Mouse (Mus musculus) frontal cortex, adult 2 months (tissue): ENCODE results near the gene Rasgef1a. TPM values are rescaled to one million over a fixed set of nuclear protein-coding genes. Genes with fewer than 3 reads are reported as not detected.
A peak's percentile ranks its signal among the peaks of the same experiment; 100 is the strongest.

Experiments
- DNase-seq, 2 experiments: peaks; one replicate each; pipeline ENCODE4 v3.0.0; 2022; ENCODE audit warnings: low spot score in 1 of 2; ENCODE audit errors: extremely low spot score in 1 of 2
- polyA plus RNA-seq: library from polyadenylated mRNA; depleted of rRNA; stranded (reverse); fragments of >200 nt; gene quantifications from 2 replicates; pipeline ENCODE4 v1.2.3, GENCODE M21; 2012

Gene Rasgef1a
- polyA plus RNA-seq, 1 experiment = 164 TPM

DNA sequence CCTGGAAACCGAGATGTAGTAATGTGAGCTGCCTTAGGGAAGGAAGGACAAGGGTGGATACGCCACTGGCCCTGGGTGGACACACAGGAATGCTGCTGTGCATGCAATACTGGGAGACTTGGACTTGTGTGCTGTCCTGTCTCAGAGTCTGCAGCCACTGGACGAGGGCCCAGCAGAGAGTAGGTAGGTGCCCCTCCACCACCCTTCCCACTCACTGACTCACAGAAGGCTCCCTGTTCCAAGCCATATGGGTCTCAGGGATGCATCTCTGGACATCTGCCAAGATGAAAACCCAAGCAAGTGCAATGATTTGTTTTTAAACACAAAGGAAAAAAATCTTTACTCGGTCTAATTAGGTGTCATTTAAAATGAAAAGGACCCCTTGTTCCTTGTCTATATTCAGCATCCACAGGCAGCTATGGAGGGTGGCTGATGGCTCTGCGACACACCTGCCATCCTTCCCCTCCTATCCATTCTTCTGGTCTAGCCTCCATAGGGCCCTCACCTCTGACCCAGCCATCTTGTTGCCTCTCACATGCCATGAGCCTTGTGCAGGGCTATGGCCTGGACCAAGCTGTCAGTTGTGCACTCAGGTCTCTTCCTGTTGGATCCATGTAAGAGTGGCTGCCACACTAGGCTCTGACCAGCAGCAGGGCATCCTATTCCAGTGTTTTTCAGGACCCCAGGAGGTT is 59.2 kb downstream of the Rasgef1a start:
- DNase-seq = peak; percentile 67 to 84

DNA sequence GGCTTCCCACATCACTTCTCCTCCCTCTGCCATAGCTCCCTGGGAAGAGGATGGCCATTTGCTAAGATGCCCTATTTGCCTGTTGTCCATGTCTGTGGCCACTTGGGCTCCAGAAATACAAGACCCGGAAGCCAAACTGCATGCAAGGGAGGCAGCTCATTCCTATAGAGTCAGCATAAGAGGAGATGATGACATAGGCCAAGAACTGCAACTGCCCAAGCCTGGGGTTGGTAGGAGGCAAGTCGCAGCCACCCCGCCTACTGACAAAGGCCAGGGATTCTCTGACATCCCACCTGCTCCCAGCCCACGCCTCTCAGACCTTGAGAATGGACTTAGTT is 59.7 kb downstream of the Rasgef1a start:
- DNase-seq = no peak

DNA sequence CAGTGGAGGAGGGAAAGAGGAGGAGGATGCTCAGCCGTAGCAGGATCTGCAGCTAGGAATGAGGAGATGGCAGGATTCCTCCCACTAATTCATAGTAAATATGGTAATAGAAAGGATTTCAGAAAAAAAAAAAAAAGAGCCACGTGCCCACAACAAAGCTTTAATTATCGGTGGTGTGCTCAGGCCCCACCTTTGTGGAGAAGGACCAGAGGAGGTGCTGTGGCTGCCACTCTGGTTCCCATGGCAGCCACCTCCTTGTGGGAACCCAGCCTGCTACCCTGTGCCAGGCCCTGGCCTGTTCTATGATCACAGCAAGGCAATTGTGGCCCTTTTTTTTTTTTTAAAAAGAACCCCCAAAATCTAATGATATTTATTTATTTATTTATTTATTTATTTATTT is 60.2 kb downstream of the Rasgef1a start:
- DNase-seq = no peak

DNA sequence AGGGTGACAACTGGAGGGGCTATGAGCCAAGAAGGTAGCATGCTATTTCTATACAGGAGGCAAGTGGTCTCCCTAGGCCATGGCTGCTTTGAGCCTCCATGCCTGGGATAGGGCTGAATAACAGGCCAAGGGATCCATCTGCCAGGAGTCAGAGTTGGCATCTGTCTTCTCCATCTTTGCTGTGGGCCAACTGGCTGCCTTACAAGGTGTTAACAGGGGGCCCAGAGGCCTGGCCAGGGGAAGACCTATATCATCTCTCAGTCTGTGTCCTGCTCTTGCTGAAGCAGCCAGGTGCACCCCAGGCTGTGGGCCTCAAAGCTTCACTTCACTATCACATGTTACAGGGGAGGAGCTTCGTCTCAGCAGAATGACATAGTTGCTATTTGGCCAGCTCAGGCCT is 60.9 kb downstream of the Rasgef1a start:
- DNase-seq = no peak

DNA sequence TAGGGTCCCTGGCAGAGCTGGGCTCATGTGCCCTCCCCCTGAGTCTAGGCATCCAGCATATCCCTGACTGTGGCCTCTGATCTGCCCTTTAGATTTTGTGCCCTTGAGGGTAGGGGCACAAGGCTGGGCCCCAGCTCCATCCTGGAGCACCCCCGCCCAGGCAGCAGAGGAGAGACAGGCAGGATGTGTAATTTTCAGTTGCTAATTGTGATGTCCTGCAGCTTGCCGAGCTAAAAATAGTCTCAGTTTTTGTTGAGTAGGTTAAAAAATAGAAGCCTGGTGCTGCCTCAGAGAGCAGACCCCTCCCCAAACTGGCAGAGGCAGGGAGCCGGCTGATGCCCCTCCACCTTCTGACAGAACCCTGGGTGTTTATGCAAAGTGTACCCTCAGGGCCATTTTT is 62.9 kb downstream of the Rasgef1a start:
- DNase-seq = no peak

DNA sequence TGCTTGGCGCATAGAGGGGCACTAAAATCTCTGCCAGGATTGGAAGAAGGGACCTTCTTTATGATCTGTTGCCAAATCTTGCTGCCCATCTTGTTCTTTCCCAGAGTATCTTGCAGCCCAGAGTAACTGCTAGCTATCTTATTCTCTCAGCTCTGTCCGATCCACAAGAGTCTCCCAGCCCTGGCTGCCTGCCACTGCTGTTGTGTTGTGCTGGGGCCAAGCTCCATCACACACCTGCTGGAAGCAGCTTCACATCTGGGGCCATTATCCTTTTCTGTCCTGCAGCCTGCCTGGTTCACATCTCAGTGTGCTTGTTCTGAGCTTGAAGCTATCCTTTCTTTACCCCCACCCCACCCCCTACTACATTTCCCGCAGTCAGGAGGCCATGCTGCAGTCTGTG is 65.0 kb downstream of the Rasgef1a start:
- DNase-seq = no peak

DNA sequence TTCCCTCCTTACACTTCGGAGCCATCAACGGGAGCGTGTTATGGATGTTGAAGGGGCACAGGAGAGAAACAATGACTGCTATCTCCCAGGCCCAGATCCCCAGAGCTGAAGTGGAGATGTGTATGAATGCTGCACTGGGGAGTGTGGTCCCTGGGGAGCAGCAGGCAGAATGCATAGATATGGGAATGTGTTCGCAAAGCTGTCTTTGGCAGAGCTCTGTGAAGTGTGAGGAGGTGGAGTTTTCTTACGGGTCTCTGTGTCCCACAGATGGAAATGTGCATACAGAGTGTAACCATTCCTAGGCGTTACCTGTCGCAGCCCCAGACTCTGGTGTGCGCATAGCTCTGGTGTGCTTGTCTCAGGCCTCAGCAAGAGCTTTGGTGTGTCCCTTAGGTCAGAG is 65.5 kb downstream of the Rasgef1a start:
- DNase-seq = no peak

DNA sequence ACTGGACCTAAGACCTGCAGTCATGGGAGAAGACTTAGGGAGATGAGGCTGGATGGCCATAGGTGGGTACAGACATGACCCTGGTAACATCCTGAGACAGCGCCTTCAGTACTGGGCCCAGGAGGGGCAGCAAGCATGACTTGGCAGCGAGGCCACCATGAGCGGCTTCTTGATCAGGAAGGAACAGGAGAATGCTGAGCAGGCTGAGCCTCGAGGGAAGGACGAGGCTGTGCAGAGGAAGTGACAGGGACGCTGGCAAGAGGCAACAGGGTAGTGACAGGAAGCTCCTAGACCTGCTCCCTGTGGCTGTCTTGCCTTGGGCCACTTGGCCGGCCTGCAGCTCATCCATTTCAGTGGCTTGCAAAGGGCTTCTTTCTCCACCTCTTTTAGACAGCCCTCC is 66.2 kb downstream of the Rasgef1a start:
- no peak for DNase-seq

DNA sequence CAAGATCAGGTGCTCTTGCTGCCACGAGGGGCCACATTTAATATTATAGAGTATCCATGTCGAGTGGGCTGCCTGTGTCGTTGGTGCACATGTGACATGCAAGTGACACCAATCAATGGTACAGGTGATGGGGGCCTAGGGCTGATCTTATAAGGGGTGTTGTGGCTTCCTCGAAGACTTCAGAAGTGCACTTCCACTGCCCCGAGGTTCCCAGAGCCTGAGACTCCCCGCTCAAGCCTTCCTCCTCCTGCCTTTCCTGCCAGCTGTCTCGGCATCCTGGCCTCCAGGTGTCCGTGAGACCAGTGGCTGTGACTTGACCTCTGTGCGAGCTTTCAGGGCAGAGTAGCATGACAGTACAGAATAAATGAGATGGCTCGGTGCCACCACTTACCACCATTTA is 67.5 kb downstream of the Rasgef1a start:
- no peak for DNase-seq

DNA sequence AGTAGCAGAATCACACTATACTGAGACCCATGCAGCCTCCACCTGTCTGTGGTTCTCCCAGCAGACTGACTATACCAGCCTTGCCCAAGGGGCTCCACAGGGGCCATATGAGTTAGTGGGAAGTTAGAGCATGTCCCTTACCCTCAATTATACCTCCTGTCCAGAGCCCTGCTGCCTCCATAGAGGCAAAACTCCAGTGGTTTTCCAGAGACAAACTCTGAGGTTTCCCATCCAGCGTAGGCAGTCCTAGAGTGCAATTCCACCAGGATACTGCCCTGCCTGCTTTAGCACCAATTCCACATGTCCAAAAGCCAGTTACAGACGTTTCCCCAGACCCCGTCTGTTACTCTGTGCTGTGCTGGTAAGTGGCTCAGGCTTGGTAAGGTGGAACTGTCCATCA is 68.1 kb downstream of the Rasgef1a start:
- DNase-seq = no peak

DNA sequence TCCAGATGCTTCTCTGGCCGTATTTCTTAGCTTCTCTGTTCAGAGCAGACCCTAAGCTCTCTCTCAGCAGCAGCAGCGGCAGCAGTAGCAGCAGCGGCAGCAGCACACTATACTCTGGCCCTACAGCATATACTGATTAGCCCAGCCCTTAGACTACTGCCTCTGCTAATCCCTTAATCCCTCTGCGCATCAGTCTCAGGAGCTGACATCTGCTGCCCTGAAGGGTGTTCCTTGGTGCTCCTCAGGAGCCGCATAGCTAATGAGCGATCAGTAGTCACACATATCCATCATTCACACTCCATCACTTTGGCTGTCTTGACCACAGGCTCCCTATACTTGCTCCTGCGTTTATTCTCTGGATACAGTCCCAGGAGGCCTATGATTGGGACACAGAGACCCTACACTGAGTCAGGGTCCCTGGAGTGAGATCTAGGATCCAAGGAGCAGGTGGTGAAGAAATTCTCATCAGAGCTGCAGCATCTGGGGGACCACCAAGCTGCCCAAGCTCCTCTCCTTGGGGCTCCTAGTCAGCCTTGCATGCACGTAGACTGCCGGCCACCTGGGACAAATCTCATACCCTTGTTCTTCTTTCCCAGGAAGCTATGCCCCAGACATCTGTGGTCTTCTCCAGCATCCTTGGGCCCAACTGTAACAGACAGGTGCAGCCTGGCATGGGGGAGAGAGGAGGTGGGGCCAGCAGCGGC is 68.7 kb downstream of the Rasgef1a start:
- DNase-seq = no peak

DNA sequence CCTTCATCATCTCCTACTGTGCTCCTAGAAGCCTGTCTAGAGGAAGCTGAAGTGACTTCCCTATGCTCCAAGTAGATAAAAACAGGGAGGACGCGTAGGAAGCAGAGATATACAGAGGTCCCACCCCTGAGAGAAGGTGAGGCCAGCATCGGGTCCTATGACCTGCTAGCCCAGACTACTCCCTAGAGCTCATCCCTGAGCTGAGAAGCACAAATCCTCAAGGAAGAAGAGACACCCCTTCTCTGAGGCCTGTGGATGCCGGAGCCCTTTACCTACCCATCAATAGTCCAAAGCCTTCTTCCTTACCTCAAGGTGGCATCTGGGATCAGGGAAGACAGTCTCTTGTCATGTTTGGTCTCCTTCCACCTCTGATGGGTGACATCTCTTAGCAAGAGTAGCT is 69.5 kb downstream of the Rasgef1a start:
- DNase-seq = no peak

DNA sequence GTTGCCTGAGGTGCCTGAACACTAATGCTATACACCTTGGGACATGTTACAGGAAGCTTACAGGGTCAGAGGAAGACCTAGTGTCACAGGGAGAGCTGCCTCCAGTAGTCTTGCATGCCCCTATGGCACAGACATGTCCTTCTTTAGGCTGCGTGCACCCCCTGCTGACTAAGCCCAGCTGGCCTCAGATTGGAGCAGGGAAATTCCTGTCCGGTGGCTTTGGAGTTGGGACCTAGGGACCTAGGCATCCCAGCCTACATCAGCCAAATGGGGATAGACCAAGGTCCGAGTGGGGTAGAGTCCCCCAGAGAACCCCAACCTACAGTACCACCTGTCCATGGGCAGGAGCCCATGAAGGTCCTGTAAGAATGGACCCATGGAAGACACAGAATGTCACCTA is 71.1 kb downstream of the Rasgef1a start:
- DNase-seq = no peak

DNA sequence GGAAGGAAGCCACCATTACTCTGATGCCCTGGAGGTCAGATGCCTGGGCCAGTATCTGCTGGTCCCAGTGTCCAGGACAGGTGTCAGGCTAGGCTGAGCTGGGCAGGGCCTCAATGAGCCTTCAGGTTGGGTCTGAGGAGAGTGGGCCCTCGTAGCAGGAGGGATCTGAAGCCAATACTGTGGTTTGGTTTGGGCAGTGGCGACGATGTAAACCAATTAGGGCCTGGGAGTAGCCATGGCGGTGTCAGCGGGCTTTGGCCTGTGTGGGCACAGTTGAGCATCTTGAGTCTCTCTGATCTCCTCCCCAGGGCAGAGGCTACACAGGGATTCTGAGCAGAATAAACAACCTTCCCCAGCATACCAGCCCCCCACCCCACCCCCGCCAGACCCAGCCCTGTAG is 72.4 kb downstream of the Rasgef1a start:
- DNase-seq = no peak

DNA sequence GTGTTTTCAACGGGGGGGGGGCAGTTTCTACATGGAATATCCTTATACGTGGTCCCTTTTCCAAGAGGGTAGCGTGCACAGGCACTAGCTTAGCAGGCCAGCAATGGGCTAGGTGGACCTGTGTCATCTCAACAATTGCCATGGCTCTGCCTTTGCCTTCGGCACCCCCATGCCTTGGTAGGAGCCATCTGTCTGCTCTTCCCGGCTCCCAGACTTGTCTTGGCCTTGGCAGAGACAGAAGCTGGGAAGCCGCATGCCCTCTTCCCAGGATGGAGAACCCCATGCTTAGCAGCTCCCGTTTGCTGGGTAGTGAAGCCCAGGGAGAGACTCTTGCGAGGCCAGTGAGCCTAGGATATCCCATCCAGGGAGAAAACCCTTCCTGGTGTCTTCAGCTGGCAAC is 73.4 kb downstream of the Rasgef1a start:
- DNase-seq = no peak

DNA sequence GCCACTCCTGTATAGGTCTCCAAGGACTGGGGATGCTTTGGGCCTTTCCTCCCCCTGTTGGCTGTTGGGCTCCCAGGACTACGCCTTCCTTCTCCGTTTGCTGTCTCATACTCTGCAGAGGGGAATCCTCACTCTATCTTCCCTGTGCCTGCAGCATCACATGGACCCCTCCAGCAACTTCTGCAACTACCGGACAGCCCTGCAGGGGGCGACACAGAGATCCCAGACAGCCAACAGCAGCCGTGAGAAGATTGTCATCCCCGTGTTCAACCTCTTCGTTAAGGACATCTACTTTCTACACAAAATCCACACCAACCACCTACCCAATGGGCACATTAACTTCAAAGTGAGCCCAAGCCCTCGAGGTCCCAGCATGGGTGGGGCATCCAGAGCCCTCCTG is 76.7 kb downstream of the Rasgef1a start:
- no peak for DNase-seq

DNA sequence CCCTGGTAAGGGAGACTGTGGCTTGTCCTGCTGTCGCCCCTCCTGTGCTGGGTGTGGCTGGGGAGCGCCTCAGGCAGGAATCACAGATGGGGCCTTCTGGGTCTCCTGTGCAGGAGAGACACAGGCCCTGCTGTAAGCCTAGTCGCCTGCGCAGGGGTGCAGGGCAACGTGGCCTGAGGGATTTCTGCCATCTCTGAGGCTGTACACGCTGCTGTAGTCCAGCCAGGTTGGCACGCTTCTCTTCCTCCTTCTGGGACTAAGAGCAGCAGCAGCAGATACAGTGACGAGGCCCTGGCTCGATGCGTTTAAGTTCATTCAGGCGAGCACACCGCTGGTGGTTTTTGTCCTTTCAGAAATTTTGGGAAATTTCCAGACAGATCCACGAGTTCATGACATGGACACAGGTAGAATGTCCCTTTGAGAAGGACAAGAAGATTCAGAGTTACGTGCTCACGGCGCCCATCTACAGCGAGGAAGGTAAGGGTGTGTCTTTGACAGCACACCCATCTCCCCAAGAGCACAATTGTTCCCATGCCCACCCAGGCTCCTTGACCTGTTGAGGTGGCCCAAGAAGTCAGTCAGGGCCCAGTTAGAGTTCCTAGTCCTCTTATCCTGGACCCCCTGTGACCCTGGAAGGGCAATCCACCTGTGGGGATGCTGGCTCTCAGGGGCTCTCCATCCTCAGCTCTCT is 77.7 kb downstream of the Rasgef1a start:
- DNase-seq = no peak

DNA sequence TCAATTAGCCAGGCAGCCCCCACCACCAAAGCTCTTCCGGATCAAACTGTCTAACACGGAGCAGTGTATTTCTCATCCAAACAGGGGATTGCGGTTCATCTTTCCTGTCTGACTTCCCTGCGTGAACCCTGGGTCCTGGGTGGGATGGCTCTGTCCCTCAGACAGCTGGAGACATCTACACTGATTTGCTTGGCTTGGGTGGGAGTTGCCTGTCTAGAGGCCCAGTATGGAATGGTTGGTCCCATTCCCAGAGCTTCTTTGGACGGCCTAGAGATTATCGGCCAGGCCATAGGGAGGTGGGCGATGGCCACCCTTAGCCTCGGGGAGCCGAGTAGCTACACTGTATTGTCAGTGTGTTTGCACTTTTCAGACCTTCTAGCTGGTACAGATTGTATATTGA is 79.6 kb downstream of the Rasgef1a start:
- DNase-seq = no peak

DNA sequence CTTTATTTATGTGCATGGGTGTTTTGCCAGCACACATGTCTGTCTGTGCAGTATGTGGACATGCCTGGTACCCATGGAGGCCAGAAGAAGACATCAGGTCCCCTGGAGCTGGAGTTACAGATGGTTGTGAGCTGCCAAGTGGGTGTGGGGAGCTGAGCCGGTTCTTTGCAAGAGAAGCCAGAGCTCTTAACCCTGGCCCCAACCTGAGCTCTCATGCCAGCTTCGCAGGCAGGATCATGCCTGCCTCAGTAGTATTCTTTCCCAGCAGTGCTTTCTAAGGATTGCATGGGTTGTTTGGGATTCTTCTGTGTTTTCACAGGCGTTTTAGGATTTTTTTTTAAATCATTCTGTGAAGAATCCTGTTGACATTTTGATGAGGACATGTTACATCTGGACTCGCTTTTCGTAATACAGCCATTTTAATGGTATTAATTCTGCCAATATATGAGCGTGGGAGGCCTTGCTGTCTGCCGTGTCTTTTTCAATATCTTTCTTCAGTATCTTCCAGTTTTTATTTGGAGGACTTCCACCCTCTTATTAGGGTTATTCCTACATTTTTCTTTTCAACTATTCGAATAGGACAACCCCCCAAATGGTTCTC is 86.6 kb downstream of the Rasgef1a start:
- no peak for DNase-seq

DNA sequence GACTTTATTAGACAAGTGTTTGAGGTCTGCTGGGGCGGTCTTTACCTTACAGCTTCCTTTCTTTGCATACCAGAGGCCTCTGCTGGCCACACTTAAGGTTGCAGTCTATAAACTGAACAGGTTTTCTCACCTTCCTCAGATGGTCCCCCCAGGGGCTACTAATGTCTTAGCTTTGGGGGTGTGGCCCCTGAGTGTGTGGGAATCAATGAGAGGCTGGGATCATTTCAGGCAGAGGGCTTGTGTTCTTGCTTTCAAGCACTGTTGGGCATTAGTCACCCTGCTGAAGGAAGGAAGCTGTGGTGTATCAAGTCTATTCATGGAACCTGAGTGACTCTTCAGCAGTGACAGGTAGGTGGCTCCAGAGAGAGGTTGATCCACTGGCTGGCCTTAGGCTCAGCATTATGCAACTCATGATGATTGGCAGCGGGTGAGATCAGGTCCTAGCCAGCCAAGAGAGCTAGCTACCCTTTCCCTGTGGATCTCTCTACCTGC is 88.1 kb downstream of the Rasgef1a start:
- DNase-seq = peak in 1 of 2 experiments; percentile 64

DNA sequence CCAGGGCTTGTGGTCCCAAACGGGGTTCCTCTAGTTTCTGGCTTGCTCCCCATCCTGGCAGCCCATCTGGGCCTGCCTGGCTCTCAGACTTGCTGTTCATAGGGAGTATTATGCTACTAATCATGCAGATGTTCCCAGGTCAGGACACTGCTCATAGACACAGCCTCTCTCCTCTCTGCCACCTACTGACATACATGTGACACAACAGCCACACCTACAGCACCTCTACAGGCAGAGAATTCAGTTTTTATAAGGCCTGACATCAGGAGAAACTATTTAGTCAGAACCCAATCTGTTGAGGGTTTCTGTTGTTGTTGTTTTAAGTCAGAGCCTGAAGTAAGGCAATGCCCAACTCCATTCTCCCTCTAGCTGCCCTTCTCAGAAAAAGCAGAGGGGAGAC is 100.6 kb downstream of the Rasgef1a start:
- DNase-seq = no peak
